Mouse (Mus musculus): Measurements from ENCODE around the gene Rassf7.

DNA sequence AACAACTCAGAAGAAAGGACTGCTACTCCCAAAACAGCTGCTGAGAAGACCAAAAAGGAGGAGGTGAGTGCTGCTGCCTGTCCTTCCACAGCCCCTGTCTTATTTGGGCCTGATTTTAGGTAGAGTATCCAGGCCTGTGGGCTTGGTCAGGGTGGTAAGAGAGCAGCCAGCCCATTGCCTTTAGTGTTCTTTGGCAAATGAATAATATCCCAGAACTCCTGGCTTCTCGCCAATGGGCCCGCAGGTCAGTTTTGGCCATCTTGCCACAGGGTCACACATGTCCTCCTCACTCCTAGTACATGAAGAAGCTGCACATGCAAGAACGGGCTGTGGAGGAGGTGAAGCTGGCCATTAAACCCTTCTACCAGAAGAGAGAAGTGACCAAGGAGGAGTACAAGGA is 45.8 kb downstream of the Rassf7 start:
- TF ChIP-seq CTCF (IDR thresholded peaks at IDR 0.05; ENCODE audit: borderline replicate concordance, insufficient read depth, low read depth, low read length) (no peak), POLR2A (IDR thresholded peaks at IDR 0.05; ENCODE audit: borderline replicate concordance, insufficient read depth, low read length) (no peak)

All from cerebellum, adult 2 months (tissue).